Mouse (Mus musculus): ENCODE results near the gene Nepro. TPM values are rescaled to one million over a fixed set of nuclear protein-coding genes. Genes with fewer than 3 reads are reported as not detected.

Nepro gene
- polyA plus RNA-seq, 1 experiment from 2014 or later, result 5.6 TPM

DNA sequence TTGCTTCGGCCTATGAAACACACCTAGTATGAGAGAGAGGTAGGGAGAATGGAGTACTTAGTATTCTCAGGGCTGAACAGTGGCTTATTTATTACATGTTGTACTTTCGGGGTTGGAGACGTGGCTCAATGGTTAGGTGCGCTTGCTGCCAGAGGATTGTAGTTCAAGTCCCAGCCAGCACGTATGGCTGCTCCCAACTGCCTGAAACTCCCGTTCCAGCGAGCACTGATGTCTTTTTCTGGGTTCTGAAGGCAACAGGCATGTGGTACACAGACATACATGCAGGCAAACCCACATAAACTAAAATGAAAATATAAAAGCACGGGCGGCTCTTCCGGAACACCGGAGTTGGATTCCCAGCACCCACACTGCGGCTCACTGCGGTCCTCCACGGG is 21.4 kb downstream of the Nepro start:
- Histone ChIP-seq H3K9ac (replicated peaks) (peak overlapping the region; percentile 94), H3K4me1 (replicated peaks) (peaks cover 17% of the 10 kb centered on the region), H3K27me3 (no peaks in the 10 kb centered on the region), H3K36me3 (peaks cover 15% of the 10 kb centered on the region), H3K4me3 (replicated peaks) (peak overlapping the region; percentile 88), H3K9me3 (no peaks in the 10 kb centered on the region), H3K27ac (peak overlapping the region; percentile 98), H3K4me2 (replicated peaks) (peak overlapping the region; percentile 80)
- ATAC-seq, result no peak; the same call in 1 of the 2 replicates
- 9% methylated on average over 14 of the region's 14 CpGs for WGBS

DNA sequence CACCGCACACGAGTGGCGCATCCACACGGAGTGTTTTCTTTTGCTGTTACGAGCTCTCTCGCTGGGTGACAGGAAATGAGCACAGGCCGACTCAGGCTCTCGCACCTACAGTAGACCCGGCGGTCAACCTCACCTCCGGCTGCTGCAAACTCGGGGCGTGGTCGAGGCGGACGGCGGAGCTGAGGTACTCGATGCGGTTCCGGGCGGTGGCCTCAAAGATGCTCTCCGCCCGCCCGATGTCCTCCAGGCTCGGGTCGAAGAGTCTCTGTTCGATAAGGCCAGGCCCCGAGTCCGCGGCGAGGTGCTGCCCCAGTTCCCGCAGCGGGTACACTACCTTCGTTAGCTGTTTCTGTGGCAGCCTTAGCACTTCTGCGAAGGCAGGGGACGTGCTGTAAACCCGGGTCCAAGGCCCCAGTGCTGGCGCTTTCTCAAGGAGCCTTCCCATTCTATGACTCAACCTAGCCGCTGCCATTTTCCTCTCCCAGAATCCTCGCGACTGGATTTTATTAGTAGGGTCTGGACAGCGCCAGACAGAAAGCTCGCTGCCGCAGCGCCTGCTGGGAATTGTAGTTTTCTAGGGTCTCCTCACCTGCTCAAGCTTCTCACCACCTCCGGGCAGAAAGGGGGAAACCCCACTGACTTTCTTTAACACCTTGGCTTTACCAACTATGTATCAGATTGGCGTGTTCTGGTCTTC is 21.9 kb downstream of the Nepro start, which contains the start of gene Gtpbp8:
Gene Gtpbp8, minus strand, starts transcription at position 498 of the 697 bp plus-strand sequence.
- peak within 1 kb of the TSS; percentile 88 for H3K4me3 ChIP-seq (replicated peaks)
- peak within 1 kb of the TSS; percentile 98 for H3K27ac ChIP-seq
- peak within 1 kb of the TSS; percentile 94 for H3K9ac ChIP-seq (replicated peaks)
- WGBS, result under 1% methylated on average over 47 of the region's 47 CpGs
- peaks cover 11% of the 10 kb centered on the region for H3K36me3 ChIP-seq
- peaks cover 17% of the 10 kb centered on the region for H3K4me1 ChIP-seq (replicated peaks)
- peak; percentile 98 for ATAC-seq
- no peaks in the 10 kb centered on the region for H3K9me3 ChIP-seq
- peak within 1 kb of the TSS; percentile 80 for H3K4me2 ChIP-seq (replicated peaks)
- no peaks in the 10 kb centered on the region for H3K27me3 ChIP-seq

DNA sequence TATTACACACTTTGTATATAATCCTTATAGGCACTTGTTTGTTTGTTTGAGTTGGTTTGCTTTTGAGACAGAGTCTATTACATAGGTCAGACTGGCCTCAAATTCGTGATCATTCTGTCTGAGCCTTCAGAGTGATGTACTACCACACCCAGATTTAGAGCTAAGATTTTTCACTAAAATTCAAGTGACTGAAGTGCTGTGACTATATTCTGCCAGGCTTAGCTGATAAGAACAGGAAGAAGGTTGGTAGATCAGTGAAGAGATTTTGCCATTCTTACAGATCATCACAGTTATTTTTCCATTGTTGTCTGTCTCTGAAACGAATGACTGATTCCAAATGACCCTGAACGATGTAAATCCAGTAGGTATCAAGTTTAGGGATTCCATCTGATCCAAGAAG is 23.9 kb downstream of the Nepro start:
- Histone ChIP-seq H3K27ac (no peak overlapping the region), H3K4me3 (replicated peaks) (no peak overlapping the region), H3K9ac (replicated peaks) (no peak overlapping the region), H3K9me3 (no peaks in the 10 kb centered on the region), H3K4me2 (replicated peaks) (no peak overlapping the region), H3K36me3 (no peaks in the 10 kb centered on the region), H3K27me3 (no peaks in the 10 kb centered on the region), H3K4me1 (replicated peaks) (peaks cover 17% of the 10 kb centered on the region)
- ATAC-seq, result no peak
- 61% methylated on average over 3 of the region's 3 CpGs for WGBS

DNA sequence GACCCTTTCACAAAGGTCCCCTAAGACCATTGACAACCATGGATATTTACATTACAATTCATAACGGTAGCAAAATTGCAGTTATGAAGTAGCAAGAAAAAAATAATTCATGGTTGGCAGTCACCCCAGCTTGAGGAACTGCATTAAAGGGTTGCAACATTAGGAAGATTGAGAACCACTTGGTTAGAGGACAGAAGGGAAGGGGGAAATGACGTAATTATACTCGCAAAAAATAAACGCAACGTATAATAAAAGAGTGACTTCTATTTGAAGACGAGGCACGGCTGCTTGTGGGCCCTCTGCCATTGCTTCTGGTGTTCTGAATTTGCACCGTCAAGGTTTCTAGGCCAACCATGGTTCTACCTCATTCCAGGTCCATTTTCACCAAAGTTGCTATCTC is 33.6 kb downstream of the Nepro start:
- ATAC-seq, result no peak
- Histone ChIP-seq H3K4me1 (replicated peaks) (no peaks in the 10 kb centered on the region), H3K9ac (replicated peaks) (no peak overlapping the region), H3K27me3 (no peaks in the 10 kb centered on the region), H3K9me3 (no peaks in the 10 kb centered on the region), H3K27ac (no peak overlapping the region), H3K4me2 (replicated peaks) (no peak overlapping the region), H3K4me3 (replicated peaks) (no peak overlapping the region), H3K36me3 (no peaks in the 10 kb centered on the region)
- 96% methylated on average over 8 of the region's 8 CpGs for WGBS

DNA sequence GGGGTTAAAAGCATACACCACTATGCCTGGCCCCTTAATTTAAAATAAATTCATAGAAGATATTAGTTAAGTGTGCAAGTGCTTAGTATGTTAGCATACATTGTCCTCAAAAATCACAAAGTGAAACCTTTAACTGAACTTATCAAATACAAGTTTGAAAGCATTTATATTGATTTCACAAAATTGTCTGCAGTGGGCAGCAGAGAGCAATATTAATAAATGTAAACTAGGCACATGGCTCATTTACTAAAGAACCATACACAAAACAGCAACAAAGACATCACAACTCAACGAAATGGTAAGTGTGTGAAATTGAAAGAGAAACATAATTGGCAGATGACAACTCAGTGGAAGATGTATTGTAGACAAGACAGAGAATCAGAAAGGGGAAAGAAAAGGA is 37.7 kb downstream of the Nepro start:
- WGBS, result 62% methylated on average over 1 of the region's 1 CpGs
- no peak for ATAC-seq

DNA sequence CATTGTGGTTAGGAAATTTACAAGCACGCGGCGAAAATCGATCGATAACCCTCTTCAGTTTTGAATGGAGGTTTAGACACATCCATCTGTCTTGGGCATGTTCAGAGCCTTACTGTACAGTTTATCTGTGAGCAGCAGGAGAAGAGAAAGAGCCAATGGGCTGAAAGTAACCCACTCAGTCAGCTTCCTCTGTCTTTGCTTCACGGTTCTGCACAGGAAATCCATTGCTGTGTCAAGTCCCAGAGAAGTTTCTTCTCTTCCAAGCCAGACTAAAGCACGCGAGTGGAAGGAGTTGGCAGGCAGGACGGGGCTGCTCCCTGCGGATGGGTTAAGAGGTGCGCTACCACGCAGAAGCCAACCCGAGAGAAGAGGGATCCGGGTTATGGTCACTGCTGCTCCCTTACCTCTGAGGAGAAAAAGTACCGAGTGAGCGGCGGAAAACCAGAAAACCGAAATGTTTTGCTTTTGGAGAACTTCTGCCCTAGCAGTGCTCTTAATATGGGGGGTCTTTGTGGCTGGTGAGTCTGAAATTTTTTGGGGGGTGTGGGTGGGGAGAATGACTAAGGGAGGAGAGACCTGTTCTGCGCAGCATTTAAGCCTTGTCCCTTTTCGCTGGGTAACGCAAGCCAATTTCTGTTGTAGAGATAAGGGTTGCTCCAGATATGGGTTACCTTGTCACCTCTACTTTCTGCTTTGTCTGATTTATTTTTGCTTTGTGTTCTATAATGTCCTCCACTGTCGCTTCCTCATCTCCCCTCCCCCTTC is 41.6 kb downstream of the Nepro start, which contains the start of gene Cd200r1:
Gene Cd200r1, plus strand, starts transcription at position 182 of the 765 bp plus-strand sequence.
- H3K4me1 ChIP-seq (replicated peaks), result no peaks in the 10 kb centered on the region
- H3K9me3 ChIP-seq, result no peaks in the 10 kb centered on the region
- no peak within 1 kb of the TSS for H3K27ac ChIP-seq
- WGBS, result 84% methylated on average over 22 of the region's 22 CpGs
- H3K4me3 ChIP-seq (replicated peaks), result no peak within 1 kb of the TSS
- H3K4me2 ChIP-seq (replicated peaks), result no peak within 1 kb of the TSS
- no peaks in the 10 kb centered on the region for H3K27me3 ChIP-seq
- H3K9ac ChIP-seq (replicated peaks), result no peak within 1 kb of the TSS
- no peak for ATAC-seq
- H3K36me3 ChIP-seq, result no peaks in the 10 kb centered on the region

More for the DNA sequence above, 37.7 kb downstream of the Nepro start:
- H3K4me1 ChIP-seq (replicated peaks), result no peaks in the 10 kb centered on the region
- no peak overlapping the region for H3K4me2 ChIP-seq (replicated peaks)
- H3K27ac ChIP-seq, result no peak overlapping the region
- H3K9me3 ChIP-seq, result no peaks in the 10 kb centered on the region
- H3K4me3 ChIP-seq (replicated peaks), result no peak overlapping the region
- H3K36me3 ChIP-seq, result no peaks in the 10 kb centered on the region
- no peaks in the 10 kb centered on the region for H3K27me3 ChIP-seq
- H3K9ac ChIP-seq (replicated peaks), result no peak overlapping the region

GRCm38 (mm10) chr16:44766320-44766892 is 42.3 kb downstream of the Nepro start:
- Histone ChIP-seq H3K27me3 (no peaks in the 10 kb centered on the region), H3K4me2 (replicated peaks) (no peak overlapping the region), H3K4me3 (replicated peaks) (no peak overlapping the region), H3K36me3 (no peaks in the 10 kb centered on the region), H3K9ac (replicated peaks) (no peak overlapping the region), H3K27ac (no peak overlapping the region), H3K9me3 (no peaks in the 10 kb centered on the region), H3K4me1 (replicated peaks) (no peaks in the 10 kb centered on the region)
- WGBS, result 88% methylated on average over 9 of the region's 9 CpGs
- no peak for ATAC-seq

DNA sequence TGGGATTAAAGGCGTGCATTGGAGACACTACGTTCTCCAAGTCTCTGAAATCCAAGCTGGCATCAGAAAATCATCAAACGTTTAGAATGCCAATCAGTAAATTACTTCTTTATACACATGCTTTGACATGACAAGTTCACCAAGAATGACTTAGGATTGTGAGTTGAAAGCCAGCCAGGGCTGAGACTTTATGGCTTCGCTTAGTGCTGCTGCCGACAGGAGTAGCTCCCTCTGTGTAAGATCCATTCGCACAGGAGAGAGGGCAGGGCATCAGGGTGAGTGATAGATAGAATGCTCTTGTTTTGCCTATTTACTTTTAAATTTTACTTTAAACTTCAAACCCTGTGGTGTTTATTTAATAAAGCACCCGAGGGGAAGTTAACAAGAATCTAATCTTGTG is 43.4 kb downstream of the Nepro start:
- Histone ChIP-seq H3K27me3 (no peaks in the 10 kb centered on the region), H3K36me3 (no peaks in the 10 kb centered on the region), H3K9me3 (no peaks in the 10 kb centered on the region), H3K4me3 (replicated peaks) (no peak overlapping the region), H3K27ac (no peak overlapping the region), H3K4me1 (replicated peaks) (no peaks in the 10 kb centered on the region), H3K9ac (replicated peaks) (no peak overlapping the region), H3K4me2 (replicated peaks) (no peak overlapping the region)
- WGBS, result 94% methylated on average over 7 of the region's 7 CpGs
- no peak for ATAC-seq

DNA sequence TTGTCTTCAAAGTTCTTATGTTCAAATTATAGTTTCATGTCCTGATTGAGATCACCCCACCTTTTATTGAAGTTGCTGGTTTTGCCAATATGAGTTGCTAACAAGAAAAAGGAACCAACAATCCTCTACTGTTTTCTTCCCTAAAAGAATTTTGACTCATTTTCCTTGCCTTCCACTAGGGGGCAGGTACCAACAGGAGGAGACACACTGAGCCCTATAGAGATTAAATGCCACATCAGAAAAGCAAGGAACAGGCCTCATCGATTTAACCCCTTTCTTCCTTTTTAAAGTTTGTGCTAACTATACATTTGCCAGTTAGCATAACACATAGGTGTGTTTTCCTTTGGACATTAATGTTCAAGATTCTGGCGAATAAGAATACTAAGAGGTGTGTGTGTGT is 43.9 kb downstream of the Nepro start:
- no peak overlapping the region for H3K4me3 ChIP-seq (replicated peaks)
- H3K27me3 ChIP-seq, result no peaks in the 10 kb centered on the region
- no peak overlapping the region for H3K4me2 ChIP-seq (replicated peaks)
- H3K27ac ChIP-seq, result no peak overlapping the region
- WGBS, result 53% methylated on average over 2 of the region's 2 CpGs
- no peak overlapping the region for H3K9ac ChIP-seq (replicated peaks)
- H3K4me1 ChIP-seq (replicated peaks), result no peaks in the 10 kb centered on the region
- no peaks in the 10 kb centered on the region for H3K9me3 ChIP-seq
- ATAC-seq, result peak; percentile 37; the same call in 1 of the 2 replicates
- no peaks in the 10 kb centered on the region for H3K36me3 ChIP-seq

DNA sequence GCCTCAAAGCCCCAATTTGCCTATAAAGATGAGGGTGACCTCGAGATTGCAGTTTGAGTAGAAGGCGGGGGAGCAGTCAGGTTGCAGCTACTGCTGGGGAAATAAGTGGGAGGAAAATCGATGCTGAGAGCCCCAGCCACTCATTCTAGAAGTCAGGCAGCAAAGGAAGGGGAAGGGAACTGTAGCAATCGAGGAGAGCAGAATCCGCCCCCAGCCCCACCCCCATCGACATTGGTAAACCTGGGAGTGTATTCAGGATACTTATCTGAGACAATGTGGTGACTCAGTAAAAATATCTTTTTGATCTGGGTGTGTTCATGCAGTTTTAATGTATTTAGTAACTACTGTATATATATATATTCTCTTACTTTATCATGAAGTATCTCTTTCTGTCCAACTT is 48.5 kb downstream of the Nepro start:
- no peak for ATAC-seq
- Histone ChIP-seq H3K9ac (replicated peaks) (no peak overlapping the region), H3K27ac (no peak overlapping the region), H3K4me3 (replicated peaks) (no peak overlapping the region), H3K4me1 (replicated peaks) (no peaks in the 10 kb centered on the region), H3K9me3 (no peaks in the 10 kb centered on the region), H3K36me3 (no peaks in the 10 kb centered on the region), H3K27me3 (no peaks in the 10 kb centered on the region), H3K4me2 (replicated peaks) (no peak overlapping the region)
- WGBS, result 80% methylated on average over 6 of the region's 6 CpGs

DNA sequence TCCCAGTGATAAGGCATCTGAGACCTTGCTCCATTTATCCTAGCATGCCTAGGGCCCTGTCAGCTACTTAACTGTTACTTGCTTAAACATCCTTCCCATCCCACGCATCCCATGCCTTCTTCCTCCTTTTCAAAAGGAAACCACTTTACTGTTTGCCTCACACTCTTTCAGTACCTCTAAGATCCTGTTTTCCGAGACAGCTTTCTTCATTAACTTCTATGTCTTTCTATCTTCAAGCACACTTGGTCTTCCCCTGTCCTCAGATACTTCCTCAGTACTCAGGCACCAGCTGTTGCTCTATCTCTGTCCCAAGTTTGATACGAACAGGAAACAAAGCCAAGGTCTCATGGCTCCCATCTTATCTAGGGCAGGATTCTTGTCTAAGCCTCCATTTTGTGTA is 49.6 kb downstream of the Nepro start:
- H3K27ac ChIP-seq, result no peak overlapping the region
- H3K36me3 ChIP-seq, result no peaks in the 10 kb centered on the region
- WGBS, result 92% methylated on average over 3 of the region's 3 CpGs
- ATAC-seq, result no peak
- H3K9me3 ChIP-seq, result no peaks in the 10 kb centered on the region
- H3K4me1 ChIP-seq (replicated peaks), result no peaks in the 10 kb centered on the region
- H3K9ac ChIP-seq (replicated peaks), result no peak overlapping the region
- no peaks in the 10 kb centered on the region for H3K27me3 ChIP-seq
- no peak overlapping the region for H3K4me2 ChIP-seq (replicated peaks)
- H3K4me3 ChIP-seq (replicated peaks), result no peak overlapping the region

GRCm38 (mm10) chr16:44774201-44774600 is 50.1 kb downstream of the Nepro start:
- no peaks in the 10 kb centered on the region for H3K9me3 ChIP-seq
- no peak for ATAC-seq
- no peak overlapping the region for H3K9ac ChIP-seq (replicated peaks)
- H3K4me1 ChIP-seq (replicated peaks), result no peaks in the 10 kb centered on the region
- H3K27me3 ChIP-seq, result no peaks in the 10 kb centered on the region
- H3K4me2 ChIP-seq (replicated peaks), result no peak overlapping the region
- 92% methylated on average over 6 of the region's 6 CpGs for WGBS
- H3K4me3 ChIP-seq (replicated peaks), result no peak overlapping the region
- no peaks in the 10 kb centered on the region for H3K36me3 ChIP-seq
- no peak overlapping the region for H3K27ac ChIP-seq

Measured in midbrain, embryonic 13.5 days (tissue).